Mouse (Mus musculus): ENCODE results near the gene Pou6f2.

Pou6f2 gene

DNA sequence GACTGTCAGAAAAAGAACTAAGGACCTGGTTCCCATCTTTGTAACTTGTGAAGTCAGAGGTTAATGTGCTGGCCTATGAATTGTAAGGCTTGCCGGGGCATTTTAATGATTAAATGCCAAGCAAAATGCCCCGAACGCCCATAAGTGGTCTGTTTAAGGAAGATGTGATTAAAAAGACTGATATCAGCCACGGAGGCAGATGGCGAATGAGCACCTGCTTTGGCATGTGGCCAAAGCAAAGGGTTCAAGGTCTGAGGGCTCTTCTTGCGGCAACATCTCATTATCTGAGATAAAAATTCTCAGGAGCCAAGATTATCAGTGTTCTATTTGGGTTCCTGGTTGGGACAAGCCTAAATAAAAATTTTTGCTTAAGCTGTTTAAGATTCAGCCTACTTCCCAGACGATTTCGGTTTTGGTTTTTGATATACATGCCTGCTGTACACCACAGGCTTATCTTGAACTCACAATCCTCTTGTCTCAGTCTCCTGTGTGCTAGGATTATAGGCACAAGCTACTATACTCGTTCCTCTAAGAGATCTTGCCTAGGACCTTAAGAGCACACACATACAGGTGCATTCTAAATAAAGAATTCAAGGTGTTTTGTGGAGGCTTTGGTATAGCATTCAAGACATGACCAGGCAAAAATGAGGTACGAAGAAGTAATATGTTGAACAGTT, 315.9 kb downstream of the Pou6f2 start:
- in situ Hi-C loops (cut with MboI; ENCODE audit: unreplicated experiment in 2 of 2), result no loop called here
